Mouse (Mus musculus) liver (tissue): ENCODE results near the gene Wdr35.

Source experiments
- DNase-seq: peaks from one replicate; pipeline ENCODE4 v3.0.0-alpha.2; 2020; ENCODE audit warnings: mixed read lengths

The Wdr35 gene

DNA sequence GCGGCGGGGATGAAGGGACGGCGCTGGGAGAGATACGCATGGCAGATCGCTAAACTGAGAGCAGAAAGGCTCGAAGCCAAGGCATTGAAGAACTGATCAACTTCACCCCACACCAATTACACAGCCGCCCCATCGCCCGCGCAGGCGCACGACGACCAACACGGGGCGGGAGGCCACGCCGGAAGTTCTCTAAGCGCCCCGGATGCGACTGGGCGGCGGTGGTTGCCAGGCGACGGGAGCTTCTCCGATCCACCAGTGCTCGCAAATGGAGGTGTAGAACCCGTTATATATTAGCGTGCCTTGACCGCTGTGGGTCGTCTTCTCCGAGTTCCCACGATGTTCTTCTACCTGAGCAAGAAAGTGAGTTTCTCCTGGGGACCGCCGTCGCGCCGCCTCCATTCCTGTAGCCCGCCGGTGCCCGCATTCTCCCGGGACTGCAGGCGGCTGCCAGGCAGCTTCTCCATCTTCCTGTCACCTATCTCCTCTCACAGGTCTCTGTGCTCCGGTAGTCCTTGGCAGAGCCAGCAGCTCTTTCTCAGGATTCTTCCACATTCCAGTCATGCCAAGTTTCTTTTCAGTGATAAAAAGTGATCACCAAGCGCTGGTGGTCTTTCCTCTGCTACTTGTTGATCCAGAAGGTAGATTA is at the start of gene Wdr35:
Gene Wdr35, plus strand, starts transcription at position 73 of the 646 bp plus-strand sequence.
- peak; percentile 80 for DNase-seq

DNA sequence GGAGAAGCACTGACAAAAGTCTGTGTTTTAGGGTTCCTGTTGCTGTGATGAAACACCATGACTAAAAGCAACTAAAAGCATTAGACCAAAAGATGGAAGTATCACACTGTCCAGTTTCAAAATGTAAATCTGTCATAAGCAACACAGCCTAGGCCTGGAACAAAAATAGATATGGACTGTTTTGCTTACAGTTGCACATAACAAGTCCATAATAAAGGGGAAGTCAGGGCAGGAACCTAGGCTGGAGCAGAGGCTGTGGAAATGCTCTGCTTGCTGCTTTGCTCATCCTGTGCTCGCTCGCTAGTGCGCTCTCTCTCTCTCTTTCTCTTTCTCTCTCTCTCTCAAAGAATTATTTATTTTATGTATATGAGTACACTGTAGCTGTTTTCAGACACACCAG is 46.0 kb upstream of the Wdr35 start:
- DNase-seq: no peak

DNA sequence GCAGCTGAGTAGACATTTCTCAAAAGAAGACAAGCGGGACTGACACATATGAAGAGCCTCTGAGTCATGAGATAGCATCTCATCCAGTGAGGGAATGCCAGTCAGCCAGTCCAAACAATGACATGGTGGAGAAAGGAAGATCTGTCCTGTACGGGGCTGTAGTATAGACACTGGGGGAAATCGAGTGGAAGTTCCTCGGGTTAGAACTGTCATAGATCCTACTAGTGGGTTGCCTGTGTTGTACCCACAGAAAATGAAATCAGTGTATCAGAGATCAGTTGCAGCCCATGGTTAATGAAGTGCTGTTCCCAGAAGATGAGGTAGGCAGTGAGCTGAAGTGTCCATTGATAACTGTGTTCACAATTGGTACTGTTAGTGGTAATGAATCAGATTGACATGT is 44.9 kb upstream of the Wdr35 start:
- no peak for DNase-seq

DNA sequence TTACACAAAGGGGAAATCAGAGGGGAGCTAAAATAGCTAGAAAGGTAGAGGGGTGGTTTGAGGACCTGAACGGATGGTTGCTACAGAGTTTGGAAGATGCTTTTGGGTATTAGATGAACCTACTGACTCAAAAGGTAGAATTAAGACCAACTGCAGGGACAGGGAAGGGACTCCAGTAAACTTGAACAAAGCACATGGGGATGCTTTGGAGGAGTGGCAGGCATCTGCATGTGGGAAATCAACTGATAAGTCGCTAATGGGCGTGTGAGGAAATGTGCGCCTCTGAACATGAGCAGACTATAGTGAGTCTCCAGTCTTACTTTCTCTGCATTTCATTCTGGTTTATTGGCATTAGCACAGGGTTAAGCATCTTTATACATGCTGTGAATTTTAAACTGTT is 42.6 kb upstream of the Wdr35 start:
- DNase-seq: peak; percentile 24

DNA sequence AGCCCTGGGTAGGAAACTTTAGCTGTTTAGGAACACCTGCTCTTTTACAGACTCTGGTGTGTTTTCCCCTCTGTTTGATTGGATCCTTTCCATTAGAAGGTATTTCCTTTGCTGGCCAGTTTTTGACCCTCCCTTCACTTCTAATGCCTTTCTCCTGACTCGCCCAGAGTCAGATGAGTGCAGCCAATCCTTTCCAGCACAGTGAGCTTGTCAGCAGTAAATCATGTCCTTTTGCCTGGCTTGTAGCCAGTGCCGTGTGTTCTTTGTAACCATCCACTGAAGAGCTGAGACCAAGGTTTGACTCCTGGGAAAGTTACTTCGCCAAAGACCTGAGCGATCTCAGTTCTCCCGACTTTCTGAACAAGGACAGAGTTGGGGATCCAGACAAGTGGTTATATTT is 38.3 kb upstream of the Wdr35 start:
- no peak for DNase-seq

DNA sequence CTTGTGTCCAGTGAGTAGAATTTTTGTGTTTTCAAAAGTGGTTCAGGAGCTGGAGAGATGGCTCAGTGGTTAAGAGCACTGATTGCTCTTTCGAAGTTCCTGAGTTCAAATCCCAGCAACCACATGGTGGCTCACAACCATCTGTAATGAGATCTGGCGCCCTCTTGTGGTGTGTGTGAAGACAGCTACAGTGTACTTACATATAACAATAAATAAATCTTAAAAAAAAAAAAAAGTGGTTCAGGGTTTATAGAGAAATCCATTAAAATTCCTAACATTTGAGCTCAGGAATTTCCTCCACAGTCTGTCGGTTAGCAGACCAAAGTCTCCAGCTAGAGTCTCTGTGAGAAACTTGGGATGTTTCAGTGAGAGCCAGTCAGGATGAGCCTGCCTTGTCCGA is 37.5 kb upstream of the Wdr35 start:
- peak; percentile 22 for DNase-seq

DNA sequence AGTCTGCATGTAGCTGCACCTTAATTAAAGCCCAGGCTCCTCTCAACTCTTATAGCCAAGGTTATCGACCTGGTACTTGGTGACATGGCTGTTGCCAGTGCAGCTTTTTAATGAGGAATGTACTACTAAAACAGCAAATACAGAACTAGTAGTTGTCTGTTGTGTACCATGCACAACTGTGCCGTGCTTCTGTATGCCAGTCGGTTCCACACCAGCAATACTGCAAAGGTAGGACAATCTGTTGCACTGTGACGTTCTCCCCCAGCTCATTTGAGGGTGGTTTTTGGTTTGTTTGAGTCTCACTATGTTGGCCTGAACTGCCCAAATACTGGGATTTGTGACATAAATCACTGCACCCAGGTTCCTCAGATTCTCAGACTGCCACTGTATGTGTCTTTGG is 34.2 kb upstream of the Wdr35 start:
- no peak for DNase-seq

DNA sequence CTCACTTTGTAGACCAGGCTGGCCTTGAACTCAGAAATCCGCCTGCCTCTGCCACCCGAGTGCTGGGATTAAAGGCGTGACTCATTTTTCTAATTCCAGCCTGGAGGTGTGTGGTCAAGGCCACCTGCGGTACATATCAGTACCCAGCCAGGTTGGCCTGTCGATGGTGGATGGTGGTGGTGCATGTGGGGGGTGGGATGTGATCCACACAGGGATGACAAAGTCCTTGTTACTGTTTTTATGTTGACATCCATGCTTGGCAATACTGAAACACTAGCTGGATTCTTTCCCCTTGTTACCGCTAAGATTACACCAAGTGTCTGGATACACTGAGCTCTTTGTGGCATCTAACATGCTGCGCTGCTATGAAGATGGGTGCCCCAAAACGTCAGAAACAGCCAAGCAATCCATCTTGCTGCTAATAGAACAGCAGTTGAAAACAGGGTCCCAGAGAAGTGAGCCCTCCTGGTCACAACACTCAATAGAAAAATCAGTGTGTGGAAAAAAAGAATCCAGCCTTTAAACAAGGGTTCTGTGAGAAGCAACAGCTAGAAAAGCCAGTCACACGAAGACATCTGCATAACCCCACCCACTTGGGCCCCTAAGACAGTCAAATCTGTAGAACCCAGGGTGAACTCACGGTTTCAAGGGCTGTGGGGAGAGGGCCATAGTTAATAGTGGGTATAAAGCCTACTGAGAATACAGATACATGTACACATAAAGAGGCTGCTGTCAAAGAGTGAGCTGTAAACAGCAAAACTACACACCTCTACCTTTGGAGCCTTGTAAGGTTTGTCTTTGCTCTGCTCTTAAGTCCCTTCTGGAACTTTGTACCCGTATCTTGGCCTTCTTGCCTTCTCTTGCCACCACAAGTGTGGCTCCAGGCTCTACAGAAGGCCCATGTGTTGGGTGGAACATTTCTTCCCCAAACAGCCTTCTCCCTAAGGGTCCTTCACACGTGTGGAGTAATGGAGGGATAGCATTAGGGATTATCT is 33.4 kb upstream of the Wdr35 start:
- no peak for DNase-seq

DNA sequence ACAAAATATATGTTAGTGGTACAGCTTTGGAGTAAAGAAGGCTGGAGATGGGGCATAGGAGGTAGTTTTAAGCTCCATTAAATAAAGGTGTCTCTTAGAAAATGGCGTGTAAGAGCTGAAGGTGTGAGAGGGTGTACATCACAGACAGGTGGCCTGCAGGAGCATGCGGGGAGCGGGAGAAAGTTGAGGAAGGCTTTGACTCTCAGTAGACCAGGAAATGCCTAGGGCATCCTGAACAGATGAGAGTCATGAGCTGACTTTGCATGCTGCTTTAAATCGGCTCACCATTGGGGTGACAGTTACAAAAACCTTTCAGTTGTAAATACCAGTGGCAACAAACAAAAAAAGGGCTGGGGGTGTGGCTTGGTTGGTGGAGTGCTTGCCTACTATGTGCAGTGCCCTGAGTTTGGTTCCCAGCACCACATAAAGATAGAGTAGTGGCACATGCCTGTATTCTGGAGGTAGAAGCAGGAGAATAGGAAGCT is 32.5 kb upstream of the Wdr35 start:
- no peak for DNase-seq

DNA sequence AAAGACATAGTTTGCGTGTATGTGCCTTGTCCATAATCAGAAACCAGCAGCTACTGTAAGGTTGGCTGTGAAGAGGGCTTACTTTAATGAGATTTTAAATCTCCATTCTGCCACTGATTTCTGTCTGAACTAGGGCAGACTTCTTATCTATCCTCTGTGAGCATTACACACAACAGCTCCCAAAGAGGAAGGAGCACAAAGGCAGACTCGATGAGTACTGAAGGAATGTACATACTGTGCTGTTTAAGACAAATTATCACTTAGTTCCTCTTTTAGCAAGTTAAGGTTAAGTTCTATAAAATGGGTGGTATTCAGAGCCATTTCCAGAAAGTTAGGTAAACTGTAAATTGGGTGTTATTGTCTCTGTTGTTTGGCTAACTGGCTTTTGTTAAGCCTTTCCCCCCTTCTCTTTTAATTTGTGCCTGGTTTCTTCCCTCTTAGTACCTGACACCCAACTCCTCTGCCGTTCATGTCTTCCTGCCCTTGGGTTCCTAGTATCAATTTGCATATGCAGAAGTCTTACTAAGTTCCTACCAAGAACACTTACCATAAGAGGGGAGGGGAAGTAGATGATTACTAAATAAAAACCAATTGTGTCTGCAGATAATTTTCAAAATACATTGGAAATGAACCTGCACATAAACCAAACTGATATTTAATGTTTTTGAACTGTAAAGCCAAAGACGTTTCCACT is 31.8 kb upstream of the Wdr35 start:
- DNase-seq: no peak

DNA sequence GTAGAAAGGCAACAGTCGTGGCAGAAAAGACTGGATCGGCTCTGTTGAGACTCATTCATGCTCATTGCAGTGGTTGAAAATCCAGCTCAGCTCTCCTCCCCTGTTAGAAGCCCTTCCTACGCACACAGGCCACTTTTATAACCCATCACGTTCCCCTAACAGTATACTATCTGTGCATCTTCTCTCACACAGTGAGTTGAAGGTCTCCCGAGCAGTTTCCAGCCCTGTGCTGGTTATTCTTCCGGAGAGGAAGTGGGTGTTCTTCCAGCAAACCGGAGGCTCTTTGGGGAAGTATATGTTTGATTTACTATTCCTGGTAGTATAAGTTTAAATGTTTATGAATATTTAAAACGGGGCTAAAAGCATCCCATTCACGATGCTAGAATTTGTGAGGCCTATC is 26.5 kb upstream of the Wdr35 start:
- DNase-seq: no peak

DNA sequence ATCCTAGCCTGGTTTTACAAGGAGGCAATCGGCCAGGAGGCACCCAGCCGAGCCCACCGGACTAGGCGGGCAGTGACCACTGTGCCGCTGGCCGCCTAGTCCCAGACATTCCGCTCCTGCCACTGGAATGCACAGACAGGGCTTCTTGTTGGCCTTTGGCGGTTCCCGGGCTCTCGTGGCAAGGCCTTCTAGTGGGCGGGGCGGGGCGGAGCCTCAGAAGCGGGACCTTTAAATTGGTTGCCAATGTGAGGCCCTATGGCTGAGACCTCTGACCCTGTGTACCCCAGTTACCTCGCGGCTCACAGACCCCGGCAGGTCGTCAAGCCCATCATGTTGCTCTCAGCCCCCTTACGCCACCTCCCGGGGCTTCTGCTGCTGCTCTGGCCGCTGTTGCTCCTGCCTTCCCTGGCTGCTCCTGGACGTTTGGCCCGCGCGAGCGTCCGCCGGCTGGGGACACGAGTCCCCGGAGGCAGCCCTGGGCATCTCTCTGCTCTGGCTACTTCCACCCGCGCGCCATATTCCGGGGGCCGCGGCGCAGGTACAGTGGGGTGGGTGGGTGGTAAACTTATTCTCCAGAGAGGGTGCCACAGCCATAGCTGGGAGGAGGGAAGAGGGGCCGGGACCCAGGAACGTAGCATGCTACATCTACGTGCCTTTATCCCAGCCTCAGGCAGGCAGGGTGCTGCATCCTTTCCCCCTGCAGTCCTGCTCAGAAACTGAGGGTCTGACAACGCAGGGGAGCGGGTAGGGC is 25.8 kb upstream of the Wdr35 start, which contains the start of gene Matn3:
Gene Matn3, plus strand, starts transcription at position 216 of the 751 bp plus-strand sequence.
- DNase-seq: peak; percentile 70

DNA sequence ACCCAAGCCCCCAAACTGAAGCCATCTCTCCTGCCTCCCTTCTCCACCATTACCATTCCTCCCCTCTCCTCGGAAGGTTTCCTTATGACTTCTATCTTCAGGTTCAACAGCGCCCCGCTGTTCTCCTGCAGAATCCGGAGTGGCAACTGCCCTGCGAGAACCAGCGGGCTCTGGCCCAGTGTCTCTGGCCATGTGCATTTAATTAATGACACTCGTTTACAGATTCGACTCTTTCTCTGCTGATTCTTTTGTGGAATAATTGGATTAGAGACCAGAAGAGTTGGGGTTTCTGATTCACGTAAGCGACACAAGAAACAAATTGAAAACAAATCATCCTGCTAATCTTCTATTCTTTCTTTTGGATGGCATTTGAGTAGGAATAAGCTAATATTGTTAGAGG is 20.6 kb upstream of the Wdr35 start:
- DNase-seq: no peak

DNA sequence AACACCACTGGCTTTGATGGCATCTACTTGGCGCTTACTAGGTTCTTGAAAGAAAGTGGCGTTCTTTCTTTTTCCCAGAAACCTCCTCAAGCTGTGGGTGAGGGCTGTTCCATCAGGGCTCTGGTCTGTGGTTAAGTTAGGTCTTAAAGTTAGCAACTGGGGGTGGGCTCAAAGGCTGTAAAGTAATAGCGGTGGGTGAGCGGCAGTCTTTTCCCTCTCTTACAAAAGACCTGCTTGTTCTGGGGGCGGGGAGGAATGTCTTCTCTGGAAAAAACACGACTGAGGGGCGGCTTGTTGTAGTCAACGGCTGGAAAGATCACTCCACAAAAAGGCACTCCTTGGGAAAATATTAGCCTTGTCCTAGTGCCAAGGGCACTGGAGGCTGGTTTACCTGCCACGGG is 19.5 kb upstream of the Wdr35 start:
- DNase-seq: no peak

DNA sequence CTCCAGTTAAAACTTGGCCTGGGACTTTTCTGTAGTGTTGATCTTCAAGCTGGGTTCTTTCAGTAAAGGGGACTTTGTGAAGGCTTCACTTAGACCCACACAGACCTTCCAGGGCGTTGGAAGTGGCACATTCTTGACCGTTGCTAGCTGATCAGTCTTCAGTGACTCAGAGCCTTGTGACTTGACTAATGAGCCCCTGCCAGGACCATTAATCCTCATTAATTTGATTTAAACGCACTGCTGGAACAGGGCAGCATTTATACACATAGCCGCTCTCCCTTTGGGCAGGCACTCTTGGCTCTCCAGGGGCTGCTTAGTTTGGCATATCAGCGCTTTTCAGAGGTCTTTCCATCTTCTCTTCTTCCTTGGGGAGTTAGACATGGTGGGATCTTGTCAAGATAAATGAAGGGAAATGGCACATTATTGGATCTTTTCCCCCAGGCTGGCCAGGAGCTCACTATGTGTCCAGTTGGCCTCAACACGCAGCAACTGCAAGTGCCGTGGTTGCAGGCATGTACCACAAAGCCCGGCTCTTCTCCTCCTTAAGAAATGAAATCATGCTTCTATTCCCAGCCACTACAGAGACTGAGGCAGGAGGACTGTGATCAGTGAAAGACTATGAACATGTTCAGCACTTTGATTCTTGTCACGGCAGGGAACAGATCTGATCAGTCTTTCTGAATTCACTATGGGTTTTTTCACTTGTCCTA is 11.9 kb upstream of the Wdr35 start:
- DNase-seq: no peak

DNA sequence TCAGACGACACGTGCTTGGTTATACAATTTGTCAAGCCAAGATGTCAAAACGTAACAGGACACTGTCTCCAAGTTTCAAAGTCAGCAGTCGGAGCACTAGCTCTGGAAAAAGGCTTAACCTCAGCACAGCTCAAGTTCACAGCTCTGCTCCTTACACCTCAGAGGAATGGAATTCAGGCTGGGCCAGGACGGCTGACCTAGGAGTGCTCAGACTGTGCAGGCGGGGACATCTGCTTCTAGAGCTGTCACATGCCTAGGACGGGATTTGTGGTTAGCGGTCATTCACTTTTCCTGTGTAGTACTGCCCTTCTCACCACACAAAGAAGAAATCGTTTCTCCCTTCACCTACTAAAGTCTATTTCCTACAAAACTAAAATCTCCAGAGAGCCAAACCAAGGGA is 3.9 kb upstream of the Wdr35 start:
- no peak for DNase-seq

DNA sequence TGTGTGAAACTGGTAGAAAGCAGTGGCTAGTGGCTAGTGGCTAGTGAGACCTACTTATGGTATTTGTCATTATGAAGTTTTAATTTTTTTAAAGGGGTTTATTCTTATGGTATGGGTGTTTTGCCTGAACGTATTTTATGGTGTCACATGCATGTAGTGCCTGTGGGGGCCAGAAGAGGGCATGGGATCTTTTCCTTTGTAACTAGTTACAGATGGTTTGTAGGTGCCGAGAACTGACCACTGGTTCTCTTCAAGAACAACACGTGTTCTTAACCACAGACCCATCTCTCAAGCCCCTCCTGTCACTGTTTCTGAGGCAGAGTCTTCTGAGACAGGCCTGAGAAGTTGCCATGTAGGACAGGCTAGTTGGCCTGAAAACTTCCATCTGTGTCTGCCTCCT is 1.4 kb downstream of the Wdr35 start:
- DNase-seq: no peak

DNA sequence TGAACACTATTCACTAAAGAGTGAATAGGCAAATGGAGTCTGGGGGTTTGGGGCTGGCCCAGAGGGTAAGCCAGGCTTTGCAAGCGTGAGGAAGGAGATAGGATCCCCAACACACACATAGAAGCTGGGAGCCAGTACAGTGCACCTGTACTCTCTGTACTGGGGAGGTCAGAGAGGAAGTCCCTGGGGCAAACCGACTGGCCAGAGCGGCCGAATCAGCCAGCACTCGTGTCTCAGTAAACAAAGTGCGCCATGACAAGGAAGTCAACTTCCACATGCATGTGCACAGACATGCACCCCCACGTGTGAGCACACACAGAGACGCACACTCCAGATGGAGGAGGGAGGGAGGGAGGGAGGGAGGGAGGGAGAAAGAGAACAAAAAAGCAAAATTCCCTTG is 19.5 kb downstream of the Wdr35 start:
- DNase-seq: no peak

DNA sequence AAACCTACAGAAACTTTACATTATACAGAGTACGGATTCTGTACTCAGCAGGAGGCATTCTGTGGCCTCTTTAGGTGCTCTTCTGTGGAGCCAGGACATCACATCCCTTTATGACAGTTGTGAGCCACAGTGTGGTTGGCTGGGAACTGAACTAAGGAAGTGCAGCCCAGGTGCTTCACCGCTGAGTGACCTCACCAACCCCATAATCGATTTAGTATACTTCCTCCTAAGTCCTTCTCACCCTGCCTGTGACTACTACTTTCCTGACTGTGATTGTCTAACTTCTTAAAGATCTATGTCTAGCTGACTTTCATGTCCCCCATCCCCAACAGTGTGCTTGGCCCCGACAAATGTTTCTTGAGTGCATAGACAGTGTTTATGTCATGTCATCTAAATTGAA is 24.6 kb downstream of the Wdr35 start:
- DNase-seq: no peak

DNA sequence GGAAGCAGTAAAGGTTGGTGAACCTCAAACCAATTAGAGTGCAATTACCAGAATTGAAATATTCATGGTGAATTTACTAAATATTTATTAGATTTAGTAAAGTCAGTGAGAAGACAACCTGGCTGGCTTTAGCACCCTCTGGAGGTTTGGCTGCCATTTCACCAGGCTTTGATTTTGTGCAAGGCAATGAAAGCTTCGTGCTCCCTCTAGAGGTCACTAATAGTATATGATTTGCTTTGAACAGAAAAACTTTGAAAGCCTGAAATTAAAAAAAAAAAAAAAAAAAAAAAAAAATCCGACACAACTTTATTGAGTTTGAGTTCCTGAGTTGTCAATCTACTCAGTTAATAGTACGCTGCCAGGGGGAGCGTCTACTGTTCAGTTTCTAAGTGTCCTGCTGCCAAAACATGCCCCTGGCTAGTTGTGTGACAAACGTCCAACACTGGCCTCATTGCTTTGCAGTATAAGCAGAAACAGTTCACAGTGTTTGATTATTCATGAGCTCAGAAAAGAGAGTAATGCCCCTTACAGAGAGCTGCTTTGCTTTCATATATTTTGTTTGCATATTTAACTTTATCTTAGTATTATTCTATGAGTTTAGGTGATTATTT is 28.5 kb downstream of the Wdr35 start:
- DNase-seq: peak; percentile 46

DNA sequence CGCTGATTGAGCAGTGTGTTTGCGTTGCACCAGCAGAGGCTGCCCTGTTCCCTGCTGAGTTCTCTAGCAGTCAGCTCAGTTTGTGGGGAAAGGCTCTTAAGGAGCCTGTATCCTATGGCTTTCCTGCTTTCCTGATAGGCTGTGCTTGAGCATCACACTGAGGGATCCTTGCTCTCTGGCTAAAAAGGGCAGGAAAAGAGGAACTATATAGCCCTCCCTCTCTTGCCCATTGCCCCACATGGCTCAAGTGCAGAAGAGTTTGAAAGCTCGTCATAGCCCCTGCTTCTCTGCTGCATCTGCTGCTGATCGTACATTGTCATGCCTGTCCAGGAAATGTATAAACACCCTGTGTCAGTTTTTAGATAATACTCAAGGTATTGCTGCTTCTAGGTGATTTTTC is 33.5 kb downstream of the Wdr35 start:
- DNase-seq: no peak

DNA sequence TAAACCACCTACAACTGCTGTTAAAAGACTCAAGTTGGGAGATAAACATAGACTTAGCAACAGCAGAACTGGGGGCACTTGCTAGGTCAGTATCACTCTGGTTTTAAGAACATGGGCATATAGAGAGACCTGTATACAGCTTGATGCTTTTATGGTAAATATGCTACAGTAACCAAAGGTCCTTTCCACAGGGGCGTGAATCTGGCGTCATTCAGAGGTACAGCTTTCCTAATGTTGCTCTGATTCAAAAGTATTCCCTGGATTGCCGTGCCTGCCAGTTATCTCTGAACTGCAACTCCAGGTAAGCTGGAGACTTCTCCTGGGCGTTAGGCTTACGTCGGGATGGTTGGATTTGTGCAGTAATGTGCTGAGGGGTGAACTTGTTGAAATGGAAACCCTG is 34.1 kb downstream of the Wdr35 start:
- no peak for DNase-seq
